Mouse (Mus musculus) stomach, embryonic 15.5 days (tissue): ENCODE data around the gene Myocd. TPM values are rescaled to one million over a fixed set of nuclear protein-coding genes. Genes with fewer than 3 reads are reported as not detected.

Experiments used
- ATAC-seq: fragments of 200-750 bp; cut with Nextera tagmentation; 2 replicates; pipeline ENCODE4 v1.8.0; 2017; ENCODE audit warnings: low read depth, moderate number of reproducible peaks, moderate TSS enrichment; ENCODE audit not compliant: insufficient read depth, low FRiP score
- H3K27ac ChIP-seq: fragments of 300-500 bp; sonication (generic); 2 replicates; pipeline ENCODE4 v1.5.1; 2015; ENCODE audit warnings: mild to moderate bottlenecking, inconsistent platforms
- H3K27me3 ChIP-seq: fragments of 300-500 bp; sonication (generic); replicated peaks from 2 replicates; pipeline ENCODE4 v1.6.1; 2015; ENCODE audit warnings: inconsistent platforms
- H3K36me3 ChIP-seq: fragments of 300-500 bp; sonication (generic); 2 replicates; pipeline ENCODE4 v1.6.1; 2015; ENCODE audit warnings: inconsistent platforms
- H3K4me1 ChIP-seq: fragments of 300-500 bp; sonication (generic); 2 replicates; pipeline ENCODE4 v1.6.1; 2015; ENCODE audit warnings: inconsistent platforms
- H3K4me2 ChIP-seq: fragments of 300-500 bp; sonication (generic); 2 replicates; pipeline ENCODE4 v1.6.1; 2015; ENCODE audit warnings: mild to moderate bottlenecking, inconsistent platforms
- H3K4me3 ChIP-seq: fragments of 300-500 bp; sonication (generic); replicated peaks from 2 replicates; pipeline ENCODE4 v1.5.1; 2015; ENCODE audit warnings: inconsistent platforms
- H3K9ac ChIP-seq: fragments of 300-500 bp; sonication (generic); 2 replicates; pipeline ENCODE4 v1.6.1; 2015; ENCODE audit warnings: inconsistent platforms
- H3K9me3 ChIP-seq: fragments of 300-500 bp; sonication (generic); 2 replicates; pipeline ENCODE4 v1.6.1; 2016; ENCODE audit warnings: inconsistent platforms
- WGBS: fragments of 180-500 bp; shearing (Covaris S2); methylation state at CpG from one replicate; pipeline ENCODE4 v1.1.7; 2015; 5-methylcytosine and 5-hydroxymethylcytosine counted together
- polyA plus RNA-seq: library from polyadenylated mRNA; unstranded; fragments of >200 nt; fragmentation: Nextera tagmentation; extraction: Ambion mirVana; gene quantifications from 2 replicates; pipeline ENCODE4 v1.2.1, GENCODE M21; 2015

The Myocd gene
- polyA plus RNA-seq, 1 experiment from 2014 or later: 37.5 TPM

DNA sequence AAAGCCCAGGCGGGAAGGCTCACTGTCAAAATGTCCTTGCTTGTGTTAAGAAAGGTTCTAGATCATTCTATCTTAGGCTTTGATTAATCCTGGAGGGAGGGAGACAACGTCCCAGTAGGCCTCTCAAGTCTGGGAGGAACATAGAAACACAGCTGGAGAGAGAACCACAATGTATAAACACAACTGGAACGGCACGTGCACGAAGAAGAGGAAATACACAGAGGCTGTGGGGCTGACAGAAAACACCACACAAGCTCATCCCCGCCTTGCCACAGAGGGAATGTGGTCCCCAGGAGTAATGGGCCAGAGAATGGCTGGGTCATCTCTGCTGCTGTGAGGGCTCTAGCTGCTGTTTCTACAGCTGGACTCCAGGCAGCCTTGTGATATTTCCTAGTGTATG lies 58.1 kb downstream of the Myocd start:
- H3K36me3 ChIP-seq: no peaks in the 10 kb centered on the region
- no peak for ATAC-seq
- no peaks in the 10 kb centered on the region for H3K27me3 ChIP-seq
- H3K4me1 ChIP-seq: peaks cover 5% of the 10 kb centered on the region; the same call in 1 of the 2 replicates
- 43% methylated on average over 6 of the region's 6 CpGs for WGBS
- H3K4me2 ChIP-seq: no peak overlapping the region
- H3K27ac ChIP-seq: no peak overlapping the region
- no peak overlapping the region for H3K4me3 ChIP-seq
- no peaks in the 10 kb centered on the region for H3K9me3 ChIP-seq
- H3K9ac ChIP-seq: no peak overlapping the region

DNA sequence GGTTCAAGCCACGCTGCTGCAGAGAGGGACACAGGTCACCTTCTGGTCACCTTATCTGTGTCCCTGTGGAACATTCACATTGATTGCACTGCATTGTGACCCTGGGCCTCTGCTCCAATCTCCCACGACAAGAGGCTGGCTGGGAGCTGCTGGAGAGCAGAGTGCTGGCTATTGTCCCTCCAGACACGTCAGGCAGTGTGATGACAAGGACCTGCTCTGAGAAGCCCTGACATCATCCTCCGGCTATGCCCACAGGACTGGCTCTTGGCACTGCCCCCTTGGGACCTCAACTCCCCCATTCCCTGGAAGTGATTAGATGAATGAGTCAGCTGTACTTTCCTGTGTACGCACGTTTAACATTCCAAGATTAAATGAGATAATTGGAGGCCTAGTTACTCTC lies 60.3 kb downstream of the Myocd start:
- H3K4me2 ChIP-seq: no peak overlapping the region
- H3K9me3 ChIP-seq: no peaks in the 10 kb centered on the region
- WGBS: 44% methylated on average over 6 of the region's 6 CpGs
- H3K36me3 ChIP-seq: no peaks in the 10 kb centered on the region
- no peak overlapping the region for H3K4me3 ChIP-seq
- no peaks in the 10 kb centered on the region for H3K4me1 ChIP-seq
- no peak overlapping the region for H3K9ac ChIP-seq
- ATAC-seq: peak; percentile 47; the same call in 1 of the 2 replicates
- H3K27me3 ChIP-seq: no peaks in the 10 kb centered on the region
- no peak overlapping the region for H3K27ac ChIP-seq

DNA sequence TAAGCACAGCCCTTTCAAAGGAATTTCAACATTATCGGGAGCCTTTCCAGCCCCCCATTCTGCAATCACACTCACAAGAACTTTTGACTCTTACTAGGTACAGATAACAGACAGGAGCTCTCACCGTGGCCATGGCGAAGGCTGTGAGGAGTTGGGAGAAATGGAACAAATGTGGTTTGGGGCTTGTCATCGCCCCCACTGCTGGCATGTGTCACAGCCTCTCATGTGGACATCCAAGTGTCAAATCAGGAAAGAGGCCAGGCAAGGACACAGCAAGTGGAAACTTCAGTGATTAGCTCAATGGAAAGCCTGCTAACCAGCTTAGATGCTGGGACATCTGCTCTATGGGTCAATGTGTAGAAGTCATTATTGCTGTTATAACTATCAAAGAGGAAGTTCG lies 64.5 kb downstream of the Myocd start:
- ATAC-seq: no peak
- 74% methylated on average over 5 of the region's 5 CpGs for WGBS
- H3K9me3 ChIP-seq: no peaks in the 10 kb centered on the region
- no peaks in the 10 kb centered on the region for H3K4me1 ChIP-seq
- no peaks in the 10 kb centered on the region for H3K36me3 ChIP-seq
- H3K27me3 ChIP-seq: no peaks in the 10 kb centered on the region
- no peak overlapping the region for H3K4me3 ChIP-seq
- H3K27ac ChIP-seq: no peak overlapping the region
- H3K9ac ChIP-seq: no peak overlapping the region
- H3K4me2 ChIP-seq: no peak overlapping the region

DNA sequence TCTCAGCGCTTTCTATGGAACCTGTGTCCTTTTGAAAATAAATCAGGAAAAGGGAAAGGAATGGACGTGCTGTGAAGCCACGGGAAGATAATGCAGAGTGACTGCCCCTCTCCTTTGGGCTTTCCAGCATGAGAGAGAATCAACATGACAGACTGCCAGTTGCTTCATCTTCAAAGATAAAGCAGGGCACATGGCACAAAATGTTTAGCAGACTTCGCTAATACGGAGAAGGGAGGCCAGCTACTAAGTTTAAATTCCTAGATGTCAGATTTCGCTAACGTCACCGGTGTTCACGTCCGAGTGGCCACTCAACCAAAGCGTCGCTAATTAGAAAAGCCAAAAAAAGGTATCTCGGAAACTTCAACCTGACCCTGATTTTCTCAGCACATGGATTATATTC lies 65.1 kb downstream of the Myocd start:
- H3K36me3 ChIP-seq: no peaks in the 10 kb centered on the region
- H3K4me3 ChIP-seq: no peak overlapping the region
- H3K9ac ChIP-seq: no peak overlapping the region
- no peaks in the 10 kb centered on the region for H3K4me1 ChIP-seq
- no peak overlapping the region for H3K4me2 ChIP-seq
- 68% methylated on average over 13 of the region's 13 CpGs for WGBS
- H3K27me3 ChIP-seq: no peaks in the 10 kb centered on the region
- ATAC-seq: no peak
- H3K9me3 ChIP-seq: no peaks in the 10 kb centered on the region
- H3K27ac ChIP-seq: no peak overlapping the region

DNA sequence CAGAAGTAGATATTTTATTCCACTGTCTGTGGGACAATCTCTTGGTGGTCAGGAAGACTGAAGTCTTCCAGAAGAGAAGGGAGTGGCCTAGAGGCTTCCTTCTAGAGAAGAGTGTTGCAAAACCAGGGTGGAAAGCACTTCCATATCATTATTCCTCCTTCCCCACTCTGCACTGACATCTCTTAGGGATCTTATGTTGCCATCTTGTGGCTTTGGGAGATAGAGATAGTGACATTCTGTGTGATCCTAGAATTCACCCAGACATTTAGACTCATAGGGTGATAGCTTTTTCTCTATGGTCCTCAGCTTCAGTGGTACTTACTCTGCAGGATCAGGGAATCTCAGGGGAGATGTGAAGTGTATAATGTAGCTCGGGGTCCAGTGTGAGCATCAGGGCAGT lies 66.8 kb downstream of the Myocd start:
- no peak for ATAC-seq
- Histone ChIP-seq H3K4me2 (no peak overlapping the region), H3K9me3 (no peaks in the 10 kb centered on the region), H3K27me3 (no peaks in the 10 kb centered on the region), H3K4me1 (no peaks in the 10 kb centered on the region), H3K4me3 (no peak overlapping the region), H3K9ac (no peak overlapping the region), H3K36me3 (no peaks in the 10 kb centered on the region), H3K27ac (no peak overlapping the region)
- WGBS: 74% methylated on average over 1 of the region's 1 CpGs

DNA sequence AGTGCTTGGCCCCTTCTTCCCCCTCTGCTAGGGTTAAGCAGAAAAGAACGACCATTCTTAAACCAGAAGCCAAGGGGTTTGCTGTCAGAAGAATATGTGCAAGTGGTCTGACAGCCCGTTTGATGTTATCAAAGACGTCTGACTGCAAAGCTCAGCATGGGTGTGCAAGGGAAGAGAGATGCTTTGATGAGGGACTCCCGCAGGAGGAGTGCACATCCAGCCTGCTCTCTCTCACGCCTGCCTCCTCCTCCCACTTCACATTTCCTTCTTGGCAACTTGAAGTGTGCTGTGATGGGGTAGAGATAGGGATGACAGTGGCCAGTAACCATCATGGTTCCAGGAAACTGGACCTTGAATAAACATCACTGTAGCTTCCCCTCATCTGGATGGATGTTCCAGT lies 67.6 kb downstream of the Myocd start:
- no peak for ATAC-seq
- Histone ChIP-seq H3K4me3 (no peak overlapping the region), H3K4me2 (no peak overlapping the region), H3K9ac (no peak overlapping the region), H3K36me3 (no peaks in the 10 kb centered on the region), H3K4me1 (no peaks in the 10 kb centered on the region), H3K9me3 (no peaks in the 10 kb centered on the region), H3K27me3 (no peaks in the 10 kb centered on the region), H3K27ac (no peak overlapping the region)
- 45% methylated on average over 5 of the region's 5 CpGs for WGBS

DNA sequence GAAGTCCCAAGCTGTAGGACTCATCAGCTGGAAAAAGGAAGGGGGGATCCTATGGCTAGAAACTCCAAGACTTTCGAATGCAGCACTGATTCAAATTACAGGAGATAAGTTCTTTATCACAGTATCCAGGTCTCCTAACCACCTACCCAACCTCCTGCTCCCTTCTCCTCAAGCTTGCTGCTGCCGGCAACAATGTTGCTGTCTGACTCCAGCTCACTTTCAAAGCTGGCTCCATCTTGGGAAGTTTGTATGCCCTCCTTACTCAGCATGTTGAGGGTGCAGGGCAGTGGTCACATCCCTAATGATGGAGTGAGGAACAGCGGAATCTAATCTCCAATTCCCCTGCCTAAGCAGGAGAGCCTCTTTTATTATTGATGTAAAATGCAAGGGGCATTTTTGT lies 71.8 kb downstream of the Myocd start:
- no peak for ATAC-seq
- H3K36me3 ChIP-seq: no peaks in the 10 kb centered on the region
- no peak overlapping the region for H3K4me3 ChIP-seq
- no peak overlapping the region for H3K9ac ChIP-seq
- H3K27me3 ChIP-seq: no peaks in the 10 kb centered on the region
- H3K27ac ChIP-seq: no peak overlapping the region
- H3K4me2 ChIP-seq: no peak overlapping the region
- no peaks in the 10 kb centered on the region for H3K4me1 ChIP-seq
- WGBS: 84% methylated on average over 3 of the region's 3 CpGs
- no peaks in the 10 kb centered on the region for H3K9me3 ChIP-seq

DNA sequence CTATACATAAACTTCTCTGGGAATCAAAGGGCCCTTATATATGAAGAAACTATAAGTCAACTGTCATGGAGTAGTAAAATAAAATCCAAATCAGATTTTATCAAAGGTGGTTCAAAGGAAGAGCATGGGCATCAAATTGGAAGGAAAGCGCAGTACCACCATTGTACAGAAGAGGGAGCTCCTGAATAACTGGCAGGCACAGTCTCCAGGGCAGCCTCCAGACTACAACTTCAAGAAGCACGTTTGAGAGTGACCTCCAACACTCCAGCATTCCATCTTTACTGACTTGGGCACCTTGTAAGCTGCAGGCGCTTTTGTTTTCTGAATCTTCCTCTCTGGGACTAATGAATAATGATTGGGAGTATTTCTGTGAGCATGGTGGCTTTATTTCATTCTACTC lies 72.5 kb downstream of the Myocd start:
- no peaks in the 10 kb centered on the region for H3K9me3 ChIP-seq
- H3K36me3 ChIP-seq: no peaks in the 10 kb centered on the region
- WGBS: 5% methylated on average over 3 of the region's 3 CpGs
- H3K27ac ChIP-seq: no peak overlapping the region
- H3K4me3 ChIP-seq: no peak overlapping the region
- no peaks in the 10 kb centered on the region for H3K4me1 ChIP-seq
- no peak overlapping the region for H3K4me2 ChIP-seq
- H3K9ac ChIP-seq: no peak overlapping the region
- H3K27me3 ChIP-seq: no peaks in the 10 kb centered on the region
- ATAC-seq: no peak

DNA sequence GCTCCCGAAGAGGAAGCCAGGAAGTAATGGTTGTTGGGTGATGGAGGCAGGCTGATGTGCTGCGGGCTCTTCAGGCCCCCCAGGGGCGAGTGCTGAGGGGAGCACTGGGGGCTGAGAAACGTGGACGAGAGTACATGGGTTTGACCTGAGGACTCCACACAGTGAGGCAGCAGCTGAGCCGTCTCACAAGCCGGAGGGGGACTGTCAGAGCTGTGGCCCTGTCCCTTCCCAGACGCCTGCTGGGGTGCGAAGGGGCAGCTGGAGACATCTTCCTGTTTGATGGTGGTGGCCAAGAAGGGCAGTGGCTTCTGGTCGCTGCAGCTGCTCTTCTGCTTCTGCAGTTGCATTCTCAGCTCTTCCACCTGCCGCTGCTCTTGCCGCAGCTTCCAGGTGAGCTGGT lies 82.8 kb downstream of the Myocd start:
- no peak overlapping the region for H3K4me3 ChIP-seq
- H3K27me3 ChIP-seq: no peaks in the 10 kb centered on the region
- H3K9ac ChIP-seq: no peak overlapping the region
- no peak overlapping the region for H3K4me2 ChIP-seq
- H3K36me3 ChIP-seq: 0 out of 2 replicates have a peak, but pooled peaks cover 2% of the 10 kb centered on the region
- H3K9me3 ChIP-seq: no peaks in the 10 kb centered on the region
- no peak overlapping the region for H3K27ac ChIP-seq
- ATAC-seq: no peak
- H3K4me1 ChIP-seq: no peaks in the 10 kb centered on the region
- 65% methylated on average over 12 of the region's 12 CpGs for WGBS

DNA sequence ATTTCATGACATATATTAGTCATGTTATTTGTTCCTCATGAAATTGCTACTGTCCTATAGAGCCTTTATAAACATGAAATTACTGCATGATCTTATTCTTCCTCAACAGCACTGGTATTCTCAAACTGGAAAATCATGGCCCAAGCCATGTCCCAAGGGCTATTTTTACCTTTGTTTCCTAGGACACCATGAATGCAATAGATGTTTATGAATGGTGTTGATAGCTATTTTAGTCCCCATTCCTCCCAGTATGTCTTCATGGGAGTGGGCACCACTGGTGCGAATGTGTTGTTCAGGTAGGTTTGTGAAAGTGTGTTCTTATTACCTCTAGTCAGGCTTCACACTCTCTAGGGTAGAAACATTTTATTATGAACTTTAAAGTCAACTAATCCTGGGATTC lies 84.7 kb downstream of the Myocd start:
- no peak overlapping the region for H3K9ac ChIP-seq
- H3K27me3 ChIP-seq: no peaks in the 10 kb centered on the region
- H3K36me3 ChIP-seq: 0 out of 2 replicates have a peak, but pooled peaks cover 2% of the 10 kb centered on the region
- H3K9me3 ChIP-seq: no peaks in the 10 kb centered on the region
- ATAC-seq: no peak
- no peak overlapping the region for H3K27ac ChIP-seq
- WGBS: 95% methylated on average over 1 of the region's 1 CpGs
- H3K4me2 ChIP-seq: no peak overlapping the region
- H3K4me3 ChIP-seq: no peak overlapping the region
- no peaks in the 10 kb centered on the region for H3K4me1 ChIP-seq

DNA sequence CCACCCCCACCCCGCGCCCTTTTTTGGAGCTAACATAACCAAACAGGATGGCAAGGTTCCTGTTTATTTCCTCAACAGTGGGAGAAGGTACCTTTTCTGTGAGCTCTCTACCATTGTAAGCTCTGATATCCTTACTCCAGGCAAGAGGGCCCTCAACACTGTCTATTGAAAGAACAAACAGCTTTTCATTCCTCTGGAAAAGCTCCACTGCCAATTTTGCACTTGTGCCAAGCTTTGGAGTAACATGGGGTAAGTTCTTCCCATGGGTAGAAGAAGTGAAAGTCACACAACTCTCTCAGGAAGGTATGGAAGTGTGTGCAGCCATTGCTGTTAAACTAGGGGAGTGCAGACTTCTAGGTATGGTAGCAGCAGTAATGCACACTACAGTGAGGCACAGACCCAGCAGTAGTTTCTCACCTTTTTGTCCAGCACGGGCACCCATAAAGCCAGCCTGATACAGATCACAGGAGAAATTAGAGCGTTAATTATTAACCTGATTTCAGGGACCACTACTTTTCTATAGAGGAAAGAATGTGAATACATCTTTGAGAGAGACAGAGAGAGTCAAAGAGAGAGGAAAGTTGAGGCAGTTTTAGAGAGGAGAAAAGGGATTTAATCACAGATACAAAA lies 99.6 kb downstream of the Myocd start:
- H3K4me2 ChIP-seq: no peak overlapping the region
- H3K27ac ChIP-seq: no peak overlapping the region
- no peak for ATAC-seq

DNA sequence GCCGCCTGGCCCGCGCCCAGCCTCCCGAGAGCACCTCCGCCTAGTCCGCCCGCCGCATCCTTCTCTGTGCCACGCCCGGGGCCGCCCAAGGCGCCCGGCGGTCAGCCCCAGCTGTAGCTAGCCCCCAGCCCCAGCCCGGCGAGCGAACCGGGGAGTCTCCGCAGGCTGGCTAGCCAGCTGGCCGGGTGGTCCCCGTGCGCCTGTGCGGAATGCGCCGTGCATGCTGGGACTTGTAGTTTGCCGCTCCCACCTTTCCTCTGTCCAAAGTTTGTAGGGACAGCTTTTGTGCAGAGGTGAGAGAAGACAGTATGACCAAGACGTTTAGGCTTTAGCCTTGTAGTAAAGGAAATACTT lies 107.0 kb downstream of the Myocd start, which contains the start of gene Arhgap44:
Arhgap44 (minus strand) TSS at position 195 of the 354 bp plus-strand sequence.
- peak; percentile 82 for ATAC-seq
- Histone ChIP-seq H3K36me3 (no peaks in the 10 kb centered on the region), H3K9ac (peak within 1 kb of the TSS; percentile 40), H3K4me2 (peak within 1 kb of the TSS; percentile 91), H3K4me1 (peaks cover 13% of the 10 kb centered on the region; the same call in 1 of the 2 replicates), H3K9me3 (no peaks in the 10 kb centered on the region), H3K27me3 (no peaks in the 10 kb centered on the region), H3K27ac (no peak within 1 kb of the TSS), H3K4me3 (peak within 1 kb of the TSS; percentile 60)
- WGBS: under 1% methylated on average over 27 of the region's 27 CpGs

More for the DNA sequence above, 99.6 kb downstream of the Myocd start:
- no peaks in the 10 kb centered on the region for H3K27me3 ChIP-seq
- H3K4me3 ChIP-seq: no peak overlapping the region
- no peaks in the 10 kb centered on the region for H3K9me3 ChIP-seq
- H3K9ac ChIP-seq: no peak overlapping the region
- no peaks in the 10 kb centered on the region for H3K36me3 ChIP-seq
- no peaks in the 10 kb centered on the region for H3K4me1 ChIP-seq
- 82% methylated on average over 4 of the region's 4 CpGs for WGBS
